Mouse (Mus musculus) retina, postnatal 1 day (tissue): ENCODE data around the gene Casq2.

Source experiments
- DNase-seq: peaks from one replicate; pipeline ENCODE4 v3.0.0-alpha.2; 2012

Casq2 gene

DNA sequence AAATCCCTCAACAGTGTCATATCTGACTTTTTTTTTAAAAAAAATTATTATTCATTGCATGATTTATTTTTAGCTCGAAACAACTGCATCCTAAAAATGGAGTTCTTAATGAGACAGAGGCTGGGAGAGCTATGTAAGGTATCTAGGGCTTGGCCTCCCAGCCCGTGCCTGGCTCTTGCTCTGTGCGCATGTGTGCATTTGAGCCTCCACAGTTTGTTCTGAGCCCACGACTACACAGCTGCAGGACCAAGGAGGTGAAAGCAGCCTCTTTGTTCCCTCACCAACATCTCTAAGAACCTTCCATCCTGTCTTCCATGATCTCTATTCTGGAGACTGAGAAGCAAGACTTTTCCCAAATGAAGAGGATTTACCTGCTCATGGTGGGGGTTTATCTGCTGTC lies at the start of gene Casq2:
Gene Casq2, plus strand, starts transcription at position 133 of the 400 bp plus-strand sequence.
- DNase-seq: no peak

GRCm38 (mm10) chr3:102037806-102038205 lies 48.4 kb upstream of the Casq2 start:
- DNase-seq: no peak

- no peak for DNase-seq
Observed at GRCm38 (mm10) chr3:102038608-102039007, 47.6 kb upstream of the Casq2 start.

DNA sequence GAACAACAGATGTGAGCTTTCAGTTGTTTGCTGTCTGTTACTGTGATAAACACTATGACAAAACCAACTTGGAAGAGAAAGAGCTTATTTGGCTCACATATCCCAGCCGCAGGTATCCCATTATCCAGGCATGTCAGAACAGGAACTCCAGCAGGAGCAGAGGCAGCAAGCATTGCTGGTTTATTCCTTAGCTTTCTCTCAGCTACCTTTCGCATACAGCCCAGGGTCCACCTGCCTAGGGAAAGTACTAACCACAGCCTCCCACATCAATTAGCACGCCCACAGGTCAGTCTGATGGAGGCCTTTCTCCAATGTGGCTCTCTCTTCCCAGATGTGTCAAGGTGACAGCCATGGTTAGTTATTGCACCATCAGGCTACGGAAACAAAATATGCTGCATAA lies 44.6 kb upstream of the Casq2 start:
- DNase-seq: no peak

DNA sequence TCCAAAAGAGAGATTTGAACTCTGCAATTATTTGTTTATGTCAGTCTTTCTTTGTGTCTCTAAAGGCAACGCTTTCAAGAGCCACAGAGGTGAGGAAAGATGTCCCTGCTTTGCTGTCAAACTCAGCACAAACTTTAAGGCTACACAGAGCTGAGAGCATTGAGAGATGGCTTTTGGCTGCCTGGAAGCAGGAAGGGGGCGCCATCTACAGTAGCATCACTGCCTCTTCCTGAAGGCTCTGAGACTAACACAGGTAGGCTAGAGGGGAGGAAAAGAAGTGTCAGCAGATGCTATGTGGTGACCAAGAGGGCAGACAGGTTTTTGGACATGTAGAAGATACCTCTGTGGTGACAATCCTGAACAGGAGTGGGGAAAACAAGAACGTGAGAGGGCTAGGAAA lies 41.1 kb upstream of the Casq2 start:
- no peak for DNase-seq

DNA sequence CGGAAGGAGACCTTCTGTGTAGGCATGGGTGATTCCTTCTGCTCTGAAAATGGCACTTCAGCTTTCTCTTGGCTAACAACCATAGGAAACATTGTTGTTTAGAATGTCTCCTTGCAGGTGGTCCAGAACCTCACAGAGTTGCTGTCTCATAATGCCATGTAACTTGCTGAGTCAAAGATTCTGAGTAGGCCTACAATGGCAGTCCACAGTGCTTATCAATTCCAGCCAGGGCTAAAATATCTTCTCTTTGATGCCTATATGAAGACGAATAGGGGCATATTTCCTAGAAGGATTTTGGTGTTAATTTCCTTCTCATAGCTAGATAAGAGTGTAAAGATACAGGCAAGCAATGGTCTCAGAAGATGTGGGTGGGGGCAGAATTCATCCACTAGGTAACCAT lies 38.7 kb upstream of the Casq2 start:
- no peak for DNase-seq

- peak; percentile 40 for DNase-seq
Observed at GRCm38 (mm10) chr3:102049207-102050104, 36.8 kb upstream of the Casq2 start.

- DNase-seq: no peak
Observed at GRCm38 (mm10) chr3:102052036-102052435, 34.2 kb upstream of the Casq2 start.

DNA sequence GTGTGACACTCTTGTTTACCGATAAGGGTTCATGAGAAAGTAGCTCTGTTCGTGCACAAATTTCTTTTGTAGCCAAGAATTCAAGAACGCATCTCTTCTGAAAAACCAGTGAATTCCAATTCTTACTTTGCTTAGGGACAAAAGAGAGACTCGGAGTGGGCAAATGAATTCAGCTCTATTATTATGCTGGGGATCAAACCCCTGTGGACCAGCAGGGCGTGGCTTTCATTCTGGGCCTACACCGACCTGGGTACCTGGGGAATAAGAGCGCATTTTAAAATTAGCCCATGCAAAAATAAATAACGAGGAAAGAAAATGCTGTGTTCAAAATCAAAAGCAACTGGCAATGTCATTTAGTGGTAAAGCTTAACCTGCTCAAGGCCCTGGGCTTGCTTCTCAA lies 32.9 kb upstream of the Casq2 start:
- no peak for DNase-seq

GRCm38 (mm10) chr3:102055878-102056277 lies 30.3 kb upstream of the Casq2 start:
- peak; percentile 49 for DNase-seq

GRCm38 (mm10) chr3:102060065-102060464 lies 26.1 kb upstream of the Casq2 start:
- no peak for DNase-seq

DNA sequence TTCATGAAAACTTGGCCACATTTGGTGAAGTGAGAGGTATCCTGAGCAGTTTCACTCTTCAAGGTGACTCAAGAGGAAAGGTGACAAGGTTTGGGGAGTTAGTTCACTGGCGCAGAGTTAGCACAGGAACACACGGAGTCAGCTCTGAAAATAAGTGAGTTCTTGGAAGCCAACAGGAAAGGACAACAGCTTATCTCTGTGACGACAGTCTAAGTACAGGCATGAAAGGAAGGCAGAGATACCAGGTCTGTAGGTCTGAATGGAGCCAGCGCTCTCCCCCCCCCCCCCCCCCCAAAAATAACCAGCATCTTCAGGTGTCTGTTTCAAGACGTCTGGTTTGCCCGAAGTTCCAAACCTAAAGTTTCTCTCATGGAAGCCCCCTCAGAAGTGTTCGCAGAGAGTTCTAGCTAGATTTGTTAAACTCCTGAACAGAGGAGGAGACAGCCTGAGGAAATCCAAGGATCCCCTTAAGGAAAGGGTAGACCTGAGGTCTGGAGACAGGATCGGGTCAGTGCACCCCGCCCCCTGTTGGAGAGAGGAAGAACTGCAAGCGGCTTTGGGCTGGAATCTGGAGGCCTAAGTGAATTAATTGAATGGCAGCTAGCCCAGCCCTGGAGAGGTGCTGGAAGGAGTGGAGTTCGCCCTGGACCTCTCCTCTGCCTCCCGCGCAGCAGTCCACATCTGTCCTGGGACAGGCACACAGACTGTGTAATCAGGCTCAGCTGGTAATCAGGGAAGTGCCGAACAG lies 24.1 kb upstream of the Casq2 start:
- peak; percentile 78 for DNase-seq

- DNase-seq: no peak
Observed at GRCm38 (mm10) chr3:102062671-102063010, 23.6 kb upstream of the Casq2 start.

DNA sequence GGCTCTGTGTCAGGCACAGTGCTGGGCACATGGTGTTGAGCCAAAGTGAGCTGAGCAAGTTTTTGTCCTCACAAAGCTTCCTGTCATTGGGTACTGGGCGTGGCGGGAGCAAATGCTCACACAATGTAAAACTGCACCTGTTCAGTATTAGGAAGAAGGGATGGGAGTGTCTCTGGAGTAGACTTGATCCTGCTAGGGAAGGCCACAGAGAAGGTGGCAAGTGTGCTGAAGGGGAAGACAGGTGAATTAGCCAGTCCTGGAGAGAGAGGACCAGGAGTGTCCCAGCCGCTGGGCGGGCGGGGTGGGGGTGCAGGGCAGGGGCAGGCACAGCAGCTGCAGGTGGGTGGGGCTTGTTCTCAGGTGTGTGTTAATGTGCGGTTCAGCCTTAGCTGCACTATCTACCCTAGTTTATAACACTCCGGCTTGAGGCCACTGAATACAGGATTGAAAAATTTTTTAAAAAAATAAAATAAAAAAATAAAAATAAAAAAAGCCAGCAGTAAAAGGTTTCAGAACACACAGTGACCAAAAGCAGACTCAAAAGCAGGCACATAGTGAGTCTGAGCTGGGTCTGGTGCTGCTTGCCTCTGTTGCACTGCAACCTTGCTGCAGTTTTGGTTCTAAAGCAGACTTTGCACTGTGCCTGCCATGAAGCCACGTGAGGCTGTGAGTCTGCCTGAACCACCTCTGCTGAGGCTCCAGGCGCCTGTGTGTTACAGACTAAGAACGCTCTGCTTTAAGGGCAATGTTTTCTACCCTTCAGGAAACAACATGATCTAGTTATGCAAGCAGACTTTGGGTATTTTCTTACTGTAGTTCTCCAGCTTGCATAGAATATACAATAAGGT lies 22.7 kb upstream of the Casq2 start:
- no peak for DNase-seq

DNA sequence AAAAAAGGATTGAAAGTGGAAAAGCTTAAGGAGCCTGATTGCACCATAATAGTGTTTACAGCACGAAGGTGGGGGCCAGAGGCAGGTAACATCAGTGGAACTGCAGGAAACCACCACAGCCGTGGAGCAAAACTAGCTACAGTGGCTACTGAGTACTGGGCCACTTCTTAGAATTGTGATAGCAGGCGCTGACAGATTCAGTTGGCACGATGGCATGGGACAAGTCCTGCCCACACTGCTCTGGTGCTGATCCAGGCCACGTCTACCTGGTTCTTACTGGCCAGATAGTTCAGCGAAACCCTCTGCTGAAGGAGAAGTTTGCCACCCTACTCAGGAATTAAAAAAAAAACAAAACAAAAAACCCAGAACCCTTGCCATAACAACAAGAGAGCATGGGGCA lies 21.6 kb upstream of the Casq2 start:
- DNase-seq: no peak

GRCm38 (mm10) chr3:102067306-102067705 lies 18.9 kb upstream of the Casq2 start:
- no peak for DNase-seq

- no peak for DNase-seq
Observed at GRCm38 (mm10) chr3:102067861-102068260, 18.4 kb upstream of the Casq2 start.

- DNase-seq: no peak
Observed at GRCm38 (mm10) chr3:102069260-102069659, 17.0 kb upstream of the Casq2 start.

GRCm38 (mm10) chr3:102069686-102070085 lies 16.5 kb upstream of the Casq2 start:
- DNase-seq: no peak

DNA sequence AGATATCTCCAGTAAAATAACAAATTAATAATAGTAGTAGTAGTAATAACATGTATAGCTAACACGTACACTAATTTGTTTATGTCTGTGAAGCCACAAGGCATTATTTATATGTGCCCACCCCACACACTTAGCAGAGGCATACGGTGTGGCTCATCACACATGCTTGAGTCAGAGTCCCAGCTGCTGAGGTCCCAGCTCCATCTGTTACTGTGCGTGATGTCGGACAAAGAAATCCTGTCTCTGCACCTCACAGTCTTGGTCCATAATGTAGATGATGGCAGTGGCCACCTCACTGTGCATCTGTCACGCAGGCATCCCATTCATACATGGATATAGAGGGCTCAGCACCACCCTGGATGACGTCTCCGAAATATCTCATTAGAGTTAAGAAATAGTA lies 15.9 kb upstream of the Casq2 start:
- no peak for DNase-seq

GRCm38 (mm10) chr3:102071016-102071415 lies 15.2 kb upstream of the Casq2 start:
- DNase-seq: no peak

GRCm38 (mm10) chr3:102079413-102079812 lies 6.8 kb upstream of the Casq2 start:
- DNase-seq: no peak

DNA sequence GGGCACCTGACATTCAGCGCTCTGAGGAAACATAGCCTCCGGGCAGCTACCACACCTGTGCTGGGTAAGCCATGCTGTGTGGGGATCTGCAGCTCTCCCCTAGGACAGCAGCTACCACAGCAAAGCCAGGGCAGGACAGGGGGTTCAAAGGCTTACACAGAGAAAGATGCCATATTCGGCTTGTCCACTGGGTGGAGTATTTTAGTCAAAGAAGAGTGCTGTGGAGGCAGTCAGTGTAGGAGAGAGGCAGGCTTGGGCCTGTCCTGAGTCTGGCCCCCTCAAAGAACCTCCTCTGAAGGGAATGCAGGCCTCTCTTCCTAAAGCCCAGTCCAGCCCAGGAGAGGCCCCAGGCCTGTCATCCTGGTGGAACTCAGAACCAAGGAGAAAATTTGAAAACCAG lies 4.4 kb upstream of the Casq2 start:
- DNase-seq: peak; percentile 88
